In genomic region chr2:169814351-169814750, GRCm38 (mm10) we compare ENCODE assay signal across 21 mouse cellular contexts.
DNase-seq lines count a peak whose midpoint lies in the region; ATAC-seq and TF ChIP-seq lines count a peak whose summit lies in the region.
"Had no signal": no experiment of that assay in that cellular context is flagged by ENCODE, and none has a peak within 500 bp of the region (broad histone marks: within the 10 kb centered on the region; RNA-seq: fewer than 3 reads in every experiment).

No protein-coding gene starts in this region.

- no peak overlapping the region for H3K9ac ChIP-seq in embryonic facial prominence, embryonic 14.5 days (ENCODE audit: low read depth, low read length)
- H3K9ac ChIP-seq in midbrain, postnatal 0 days (replicated peaks; ENCODE audit: low read length, poor library complexity, severe bottlenecking) = no peak overlapping the region
- H3K9ac ChIP-seq in hindbrain, embryonic 13.5 days = no peak overlapping the region
- H3K9ac ChIP-seq in neural tube, embryonic 14.5 days (replicated peaks; ENCODE audit: low read depth, low read length) = no peak overlapping the region
- H3K9ac ChIP-seq: embryonic facial prominence, embryonic 15.5 days; intestine, embryonic 15.5 days; liver, embryonic 13.5 days had no signal

- no peaks in the 10 kb centered on the region for H3K36me3 ChIP-seq in embryonic facial prominence, embryonic 14.5 days (ENCODE audit: control insufficient read depth, insufficient read depth, low read length)
- H3K36me3 ChIP-seq in embryonic facial prominence, embryonic 10.5 days (replicated peaks) = no peaks in the 10 kb centered on the region
- H3K36me3 ChIP-seq in midbrain, postnatal 0 days (ENCODE audit: insufficient read depth, low read length) = no peaks in the 10 kb centered on the region
- no peaks in the 10 kb centered on the region for H3K36me3 ChIP-seq in midbrain, embryonic 10.5 days
- no peaks in the 10 kb centered on the region for H3K36me3 ChIP-seq in hindbrain, embryonic 13.5 days
- no peaks in the 10 kb centered on the region for H3K36me3 ChIP-seq in neural tube, embryonic 14.5 days (ENCODE audit: control insufficient read depth, insufficient read depth, low read length)
- H3K36me3 ChIP-seq: embryonic facial prominence, embryonic 15.5 days; intestine, embryonic 15.5 days; liver, embryonic 13.5 days had no signal

- H3K4me3 ChIP-seq in embryonic facial prominence, embryonic 14.5 days (ENCODE audit: low read depth, low read length) = no peak overlapping the region
- H3K4me3 ChIP-seq in embryonic facial prominence, embryonic 10.5 days = no peak overlapping the region
- H3K4me3 ChIP-seq in midbrain, postnatal 0 days (ENCODE audit: low read depth, low read length) = no peak overlapping the region
- no peak overlapping the region for H3K4me3 ChIP-seq in midbrain, embryonic 10.5 days
- H3K4me3 ChIP-seq in hindbrain, embryonic 13.5 days = no peak overlapping the region
- H3K4me3 ChIP-seq in neural tube, embryonic 14.5 days (ENCODE audit: low read depth, low read length) = no peak overlapping the region
- H3K4me3 ChIP-seq: embryonic facial prominence, embryonic 15.5 days; intestine, embryonic 15.5 days; liver, embryonic 13.5 days had no signal

- H3K27ac ChIP-seq in embryonic facial prominence, embryonic 14.5 days (replicated peaks; ENCODE audit: low read depth, low read length) = no peak overlapping the region
- no peak overlapping the region for H3K27ac ChIP-seq in embryonic facial prominence, embryonic 10.5 days (replicated peaks)
- no peak overlapping the region for H3K27ac ChIP-seq in midbrain, postnatal 0 days (ENCODE audit: low read depth, low read length)
- no peak overlapping the region for H3K27ac ChIP-seq in midbrain, embryonic 10.5 days (replicated peaks)
- peak overlapping the region; percentile 41 for H3K27ac ChIP-seq in hindbrain, embryonic 13.5 days
- H3K27ac ChIP-seq in neural tube, embryonic 14.5 days (ENCODE audit: low read depth, low read length) = 0 out of 2 replicates have a peak overlapping the region, but pooled peaks have one; percentile 10
- H3K27ac ChIP-seq: embryonic facial prominence, embryonic 15.5 days; intestine, embryonic 15.5 days; liver, embryonic 13.5 days; stomach, postnatal 0 days had no signal

- TF ChIP-seq CTCF in midbrain, postnatal 0 days (IDR thresholded peaks at IDR 0.05) = no peak

- no peaks in the 10 kb centered on the region for H3K9me3 ChIP-seq in embryonic facial prominence, embryonic 14.5 days (ENCODE audit: control insufficient read depth, low read length)
- H3K9me3 ChIP-seq in embryonic facial prominence, embryonic 10.5 days = no peaks in the 10 kb centered on the region
- H3K9me3 ChIP-seq in midbrain, postnatal 0 days (ENCODE audit: low read length) = no peaks in the 10 kb centered on the region
- H3K9me3 ChIP-seq in midbrain, embryonic 10.5 days (replicated peaks) = no peaks in the 10 kb centered on the region
- no peaks in the 10 kb centered on the region for H3K9me3 ChIP-seq in hindbrain, embryonic 13.5 days
- H3K9me3 ChIP-seq in neural tube, embryonic 14.5 days (ENCODE audit: control insufficient read depth, low read length) = no peaks in the 10 kb centered on the region
- H3K9me3 ChIP-seq: embryonic facial prominence, embryonic 15.5 days; intestine, embryonic 15.5 days; liver, embryonic 13.5 days had no signal

- peaks cover 6% of the 10 kb centered on the region; the same call in 1 of the 2 replicates for H3K4me1 ChIP-seq in embryonic facial prominence, embryonic 14.5 days (ENCODE audit: control insufficient read depth, insufficient read depth, low read length)
- H3K4me1 ChIP-seq in embryonic facial prominence, embryonic 10.5 days = peaks cover 19% of the 10 kb centered on the region
- peaks cover 13% of the 10 kb centered on the region; the same call in 1 of the 2 replicates for H3K4me1 ChIP-seq in midbrain, postnatal 0 days (ENCODE audit: insufficient read depth, low read length)
- peaks cover 15% of the 10 kb centered on the region; the same call in 1 of the 2 replicates for H3K4me1 ChIP-seq in midbrain, embryonic 10.5 days
- peaks cover 45% of the 10 kb centered on the region for H3K4me1 ChIP-seq in hindbrain, embryonic 13.5 days (replicated peaks)
- peaks cover 24% of the 10 kb centered on the region; the same call in 1 of the 2 replicates for H3K4me1 ChIP-seq in neural tube, embryonic 14.5 days (ENCODE audit: control insufficient read depth, insufficient read depth, low read length)
- H3K4me1 ChIP-seq: embryonic facial prominence, embryonic 15.5 days; intestine, embryonic 15.5 days; liver, embryonic 13.5 days had no signal

- peak; percentile 41; the same call in 1 of the 2 replicates for ATAC-seq in embryonic facial prominence, embryonic 14.5 days (ENCODE audit: low read depth)
- ATAC-seq in midbrain, postnatal 0 days (ENCODE audit: low FRiP score) = no peak
- no peak for ATAC-seq in hindbrain, embryonic 13.5 days (ENCODE audit: low FRiP score)
- no peak for ATAC-seq in neural tube, embryonic 14.5 days (ENCODE audit: low read depth)
- no peak for ATAC-seq in monocyte, adult 5-6 weeks (replicated peaks; ENCODE audit: insufficient number of reproducible peaks, low FRiP score, low TSS enrichment, poor library complexity, severe bottlenecking)
- ATAC-seq: CD4-positive, CD25-positive, alpha-beta regulatory T cell, adult 4 months; intestine, embryonic 15.5 days had no signal

- 70% methylated on average over 3 of the region's 3 CpGs for WGBS in embryonic facial prominence, embryonic 14.5 days
- WGBS in embryonic facial prominence, embryonic 10.5 days = 82% methylated on average over 3 of the region's 3 CpGs
- WGBS in midbrain, postnatal 0 days = 70% methylated on average over 3 of the region's 3 CpGs
- 90% methylated on average over 3 of the region's 3 CpGs for WGBS in midbrain, embryonic 10.5 days
- 80% methylated on average over 3 of the region's 3 CpGs for WGBS in hindbrain, embryonic 13.5 days
- WGBS in neural tube, embryonic 14.5 days = 54% methylated on average over 3 of the region's 3 CpGs

- H3K27me3 ChIP-seq in embryonic facial prominence, embryonic 14.5 days (replicated peaks; ENCODE audit: control insufficient read depth, insufficient read depth, low read length) = no peaks in the 10 kb centered on the region
- peaks cover 11% of the 10 kb centered on the region; the same call in 1 of the 2 replicates for H3K27me3 ChIP-seq in embryonic facial prominence, embryonic 10.5 days (replicated peaks; ENCODE audit: low read depth, poor library complexity, severe bottlenecking)
- no peaks in the 10 kb centered on the region for H3K27me3 ChIP-seq in midbrain, postnatal 0 days (ENCODE audit: insufficient read depth, low read length)
- H3K27me3 ChIP-seq in midbrain, embryonic 10.5 days (ENCODE audit: low read depth, poor library complexity, severe bottlenecking) = no peaks in the 10 kb centered on the region
- no peaks in the 10 kb centered on the region for H3K27me3 ChIP-seq in hindbrain, embryonic 13.5 days
- H3K27me3 ChIP-seq in neural tube, embryonic 14.5 days (ENCODE audit: control insufficient read depth, insufficient read depth, low read length) = no peaks in the 10 kb centered on the region
- H3K27me3 ChIP-seq: embryonic facial prominence, embryonic 15.5 days; intestine, embryonic 15.5 days; liver, embryonic 13.5 days had no signal

- DNase-seq in embryonic facial prominence, embryonic 14.5 days (ENCODE audit: low spot score) = no peak
- DNase-seq in embryonic facial prominence, embryonic 10.5 days (ENCODE audit: low spot score) = no peak
- peak; percentile 53 for DNase-seq in midbrain, postnatal 0 days (ENCODE audit: low spot score)
- no peak for DNase-seq in midbrain, embryonic 10.5 days (ENCODE audit: low spot score)
- no peak for DNase-seq in kidney, postnatal 10 days
- DNase-seq: cerebellum, adult 11-12 months; embryo, embryonic 11 days; gastrocnemius, postnatal 10 days; kidney, adult 8-10 months; kidney, postnatal 14 days; liver, embryonic 13.5 days; lung, adult 2 months; lung, postnatal 14 days had no signal

- H3K4me2 ChIP-seq in embryonic facial prominence, embryonic 14.5 days (ENCODE audit: low read depth, low read length) = no peak overlapping the region
- H3K4me2 ChIP-seq in midbrain, postnatal 0 days (ENCODE audit: low read depth, low read length, poor library complexity, severe bottlenecking) = no peak overlapping the region
- no peak overlapping the region for H3K4me2 ChIP-seq in hindbrain, embryonic 13.5 days
- no peak overlapping the region for H3K4me2 ChIP-seq in neural tube, embryonic 14.5 days (ENCODE audit: low read depth, low read length)
- H3K4me2 ChIP-seq: embryonic facial prominence, embryonic 15.5 days; heart, embryonic 11.5 days; intestine, embryonic 15.5 days; liver, embryonic 13.5 days had no signal

Comparison
In these comparisons a context has a peak if more than half of its experiments do, and no peak if none do; other contexts are left out.
1. H3K27ac ChIP-seq: peak in hindbrain, embryonic 13.5 days (single experiment) and neural tube, embryonic 14.5 days (single experiment); none in embryonic facial prominence, embryonic 14.5 days (single experiment), embryonic facial prominence, embryonic 10.5 days (single experiment), midbrain, postnatal 0 days (single experiment) and midbrain, embryonic 10.5 days (single experiment).